Mouse (Mus musculus) liver, adult 2 months (tissue): ENCODE results near the gene Nynrin. TPM values are rescaled to one million over a fixed set of nuclear protein-coding genes. Genes with fewer than 3 reads are reported as not detected.

Experiments
- DNase-seq: peaks from one replicate; pipeline ENCODE4 v3.0.0-alpha.2; 2011; ENCODE audit warnings: low read depth, low spot score; ENCODE audit errors: extremely low read depth
- H3K27ac ChIP-seq: fragments of 200-500 bp; replicated peaks from 2 replicates; pipeline ENCODE4 v1.5.1; 2012; ENCODE audit warnings: low read depth, mild to moderate bottlenecking, control low read depth, inconsistent platforms, low read length; ENCODE audit not compliant: insufficient read depth
- H3K27me3 ChIP-seq: fragments of 200-500 bp; 2 replicates; pipeline ENCODE4 v1.6.1; 2012; ENCODE audit warnings: mild to moderate bottlenecking, moderate library complexity, low read length, inconsistent platforms; ENCODE audit not compliant: control insufficient read depth, insufficient read depth
- H3K36me3 ChIP-seq: fragments of 200-500 bp; 2 replicates; pipeline ENCODE4 v1.6.1; 2012; ENCODE audit warnings: low read length, inconsistent platforms; ENCODE audit not compliant: control insufficient read depth, insufficient read depth
- H3K4me1 ChIP-seq: fragments of 200-500 bp; 2 replicates; pipeline ENCODE4 v1.6.1; 2011; ENCODE audit warnings: low read length; ENCODE audit not compliant: control insufficient read depth, insufficient read depth
- H3K4me3 ChIP-seq: fragments of 200-500 bp; 2 replicates; pipeline ENCODE4 v1.5.1; 2011; ENCODE audit warnings: low read depth, mild to moderate bottlenecking, control low read depth, low read length, moderate library complexity; ENCODE audit not compliant: insufficient read depth
- H3K79me2 ChIP-seq: fragments of 200-500 bp; 2 replicates; pipeline ENCODE4 v1.6.1; 2012; ENCODE audit warnings: inconsistent platforms, mild to moderate bottlenecking, low read length, moderate library complexity; ENCODE audit not compliant: control insufficient read depth, insufficient read depth
- H3K9ac ChIP-seq: fragments of 200-500 bp; 2 replicates; pipeline ENCODE4 v1.6.1; 2012; ENCODE audit warnings: low read depth, mild to moderate bottlenecking, control low read depth, inconsistent platforms, low read length
- CTCF ChIP-seq: fragments of 200-500 bp; IDR thresholded peaks from 2 replicates; pipeline ENCODE4 v1.5.1; 2011; ENCODE audit warnings: low read depth, low read length, control low read depth
- POLR2A ChIP-seq: fragments of 200-500 bp; IDR thresholded peaks from 2 replicates; pipeline ENCODE4 v1.6.1; 2011; ENCODE audit warnings: low read length, control low read depth; ENCODE audit not compliant: insufficient read depth; ENCODE audit errors: extremely low read depth
- WGBS: fragments of 180-500 bp; shearing (Covaris S2); methylation state at CpG from one replicate; pipeline ENCODE4 v1.1.7; 2018; 5-methylcytosine and 5-hydroxymethylcytosine counted together
- polyA plus RNA-seq: library from polyadenylated mRNA; depleted of rRNA; stranded (reverse); fragments of >200 nt; gene quantifications from 2 replicates; pipeline ENCODE4 v1.2.3, GENCODE M21; 2012
- total RNA-seq: library from RNA; depleted of rRNA; stranded (reverse); fragments of >200 nt; gene quantifications from 2 replicates; pipeline ENCODE4 v1.2.3, GENCODE M21; 2014

The Nynrin gene
- total and polyA plus RNA-seq, 2 experiments = 0.65 to 0.71 TPM

GRCm38 (mm10) chr14:55879623-55880022 lies 25.8 kb downstream of the Nynrin start:
- Histone ChIP-seq H3K4me1 (peaks cover 16% of the 10 kb centered on the region), H3K79me2 (no peaks in the 10 kb centered on the region), H3K9ac (no peak overlapping the region), H3K36me3 (no peaks in the 10 kb centered on the region), H3K4me3 (no peak overlapping the region), H3K27me3 (no peaks in the 10 kb centered on the region), H3K27ac (no peak overlapping the region)
- 32% methylated on average over 1 of the region's 1 CpGs for WGBS
- TF ChIP-seq CTCF (peak; percentile 89), POLR2A (no peak)
- DNase-seq = peak; percentile 73

GRCm38 (mm10) chr14:55880982-55881381 lies 27.2 kb downstream of the Nynrin start:
- Histone ChIP-seq H3K4me3 (no peak overlapping the region), H3K27me3 (no peaks in the 10 kb centered on the region), H3K27ac (no peak overlapping the region), H3K36me3 (no peaks in the 10 kb centered on the region), H3K79me2 (peaks cover 6% of the 10 kb centered on the region; the same call in 1 of the 2 replicates), H3K9ac (no peak overlapping the region), H3K4me1 (peaks cover 16% of the 10 kb centered on the region)
- no peak for DNase-seq
- TF ChIP-seq CTCF (no peak), POLR2A (no peak)
- 82% methylated on average over 8 of the region's 8 CpGs for WGBS

GRCm38 (mm10) chr14:55882171-55882641 lies 28.4 kb downstream of the Nynrin start:
- H3K79me2 ChIP-seq = peaks cover 6% of the 10 kb centered on the region; the same call in 1 of the 2 replicates
- peak; percentile 99 for DNase-seq
- H3K4me1 ChIP-seq = peaks cover 20% of the 10 kb centered on the region
- H3K36me3 ChIP-seq = peaks cover 2% of the 10 kb centered on the region; the same call in 1 of the 2 replicates
- H3K9ac ChIP-seq = no peak overlapping the region
- H3K27me3 ChIP-seq = no peaks in the 10 kb centered on the region
- 29% methylated on average over 6 of the region's 6 CpGs for WGBS
- TF ChIP-seq POLR2A (no peak), CTCF (no peak)
- H3K4me3 ChIP-seq = no peak overlapping the region
- H3K27ac ChIP-seq = peak overlapping the region; percentile 59

- Histone ChIP-seq H3K27ac (0 out of 2 replicates have a peak overlapping the region, but pooled peaks have one; percentile 59), H3K36me3 (peaks cover 11% of the 10 kb centered on the region), H3K79me2 (peaks cover 9% of the 10 kb centered on the region; the same call in 1 of the 2 replicates), H3K4me3 (no peak overlapping the region), H3K27me3 (no peaks in the 10 kb centered on the region), H3K9ac (no peak overlapping the region; the same call in 1 of the 2 replicates), H3K4me1 (peaks cover 20% of the 10 kb centered on the region)
- TF ChIP-seq CTCF (no peak), POLR2A (no peak)
- no peak for DNase-seq
- 78% methylated on average over 13 of the region's 13 CpGs for WGBS
Measured at GRCm38 (mm10) chr14:55883149-55883661, 29.4 kb downstream of the Nynrin start.

GRCm38 (mm10) chr14:55883663-55884062 lies 29.9 kb downstream of the Nynrin start:
- Histone ChIP-seq H3K4me3 (no peak overlapping the region), H3K79me2 (peaks cover 9% of the 10 kb centered on the region; the same call in 1 of the 2 replicates), H3K27me3 (no peaks in the 10 kb centered on the region), H3K4me1 (peaks cover 20% of the 10 kb centered on the region), H3K36me3 (peaks cover 16% of the 10 kb centered on the region), H3K9ac (0 out of 2 replicates have a peak overlapping the region, but pooled peaks have one; percentile 5), H3K27ac (peak overlapping the region; percentile 71)
- 93% methylated on average over 12 of the region's 12 CpGs for WGBS
- no peak for TF ChIP-seq POLR2A
- no peak for TF ChIP-seq CTCF
- no peak for DNase-seq

- WGBS = 21% methylated on average over 4 of the region's 4 CpGs
- Histone ChIP-seq H3K36me3 (peaks cover 19% of the 10 kb centered on the region), H3K27me3 (no peaks in the 10 kb centered on the region), H3K27ac (peak within 1 kb of the TSS; percentile 95), H3K79me2 (peaks cover 9% of the 10 kb centered on the region; the same call in 1 of the 2 replicates), H3K4me3 (peak within 1 kb of the TSS; percentile 92), H3K9ac (peak within 1 kb of the TSS; percentile 99), H3K4me1 (peaks cover 20% of the 10 kb centered on the region)
- TF ChIP-seq CTCF = no peak
- TF ChIP-seq POLR2A = no peak
- DNase-seq = peak; percentile 78
Measured at GRCm38 (mm10) chr14:55884166-55884565, 30.4 kb downstream of the Nynrin start, which contains the start of gene Cbln3. Gene Cbln3 (minus strand): TSS chr14:55884392.
